Mouse (Mus musculus): Measurements from ENCODE around the gene Otop1. TPM values are rescaled to one million over a fixed set of nuclear protein-coding genes. Genes with fewer than 3 reads are reported as not detected.

Otop1 gene
- total RNA-seq, 1 experiment, result 1.5 TPM

- H3K9ac ChIP-seq (ENCODE audit: insufficient read depth, low read depth, low read length, poor library complexity, severe bottlenecking), result no peak overlapping the region
- DNase-seq (ENCODE audit: low read depth, low spot score), result no peak
- H3K9me3 ChIP-seq (ENCODE audit: control insufficient read depth, insufficient read depth, low read depth, low read length), result no peaks in the 10 kb centered on the region
- TF ChIP-seq MAFK (IDR thresholded peaks at IDR 0.05; ENCODE audit: insufficient read depth, low read depth, low read length) (no peak), HCFC1 (IDR thresholded peaks at IDR 0.05; ENCODE audit: borderline replicate concordance, insufficient read depth, low read length) (no peak), ZC3H11A (IDR thresholded peaks at IDR 0.05; ENCODE audit: borderline replicate concordance, low read depth, low read length) (no peak), ZNF384 (IDR thresholded peaks at IDR 0.05; ENCODE audit: low read depth, low read length) (no peak), CHD2 (IDR thresholded peaks at IDR 0.05; ENCODE audit: low read depth, low read length) (no peak)
- 0 out of 2 replicates have a peak, but pooled peaks cover 2% of the 10 kb centered on the region for H3K36me3 ChIP-seq (ENCODE audit: control insufficient read depth, insufficient read depth, low read length, poor library complexity, severe bottlenecking)
- no peak overlapping the region for H3K27ac ChIP-seq (ENCODE audit: insufficient read depth, low read depth, low read length, poor library complexity, severe bottlenecking)
- in situ Hi-C loops (cut with MboI; ENCODE audit: low sequenced_read_pairs in 2 of 2, unreplicated experiment in 2 of 2), result loop anchor here in 1 of 2 experiments (10.0 kb wide), 1 partner anchor 456 kb away; no protein-coding TSS in a partner anchor
- H3K4me1 ChIP-seq (ENCODE audit: control insufficient read depth in 2 of 2, insufficient read depth in 2 of 2, low read length in 2 of 2, poor library complexity in 1 of 2), result peaks cover 0 to 5% of the 10 kb centered on the region in 2 experiments; a peak in 2 of 4 replicates
- no peak overlapping the region for H3K4me3 ChIP-seq (ENCODE audit: insufficient read depth in 1 of 2, low read depth in 1 of 2, low read length in 2 of 2, poor library complexity in 1 of 2, severe bottlenecking in 1 of 2)
These were observed 4.8 kb upstream of the Otop1 start for GRCm38 (mm10) chr5:38270942-38271341.

GRCm38 (mm10) chr5:38273831-38274230 lies 1.9 kb upstream of the Otop1 start:
- H3K4me1 ChIP-seq (ENCODE audit: control insufficient read depth in 2 of 2, insufficient read depth in 2 of 2, low read length in 2 of 2, poor library complexity in 1 of 2), result peaks cover 0 to 17% of the 10 kb centered on the region in 2 experiments; a peak in 3 of 4 replicates
- H3K9ac ChIP-seq (ENCODE audit: insufficient read depth, low read depth, low read length, poor library complexity, severe bottlenecking), result no peak overlapping the region
- DNase-seq (ENCODE audit: low read depth, low spot score), result no peak
- no peak overlapping the region for H3K27ac ChIP-seq (ENCODE audit: insufficient read depth, low read depth, low read length, poor library complexity, severe bottlenecking)
- no peaks in the 10 kb centered on the region for H3K9me3 ChIP-seq (ENCODE audit: control insufficient read depth, insufficient read depth, low read depth, low read length)
- in situ Hi-C loops (cut with MboI; ENCODE audit: low sequenced_read_pairs in 2 of 2, unreplicated experiment in 2 of 2), result loop anchor here in 1 of 2 experiments (10.0 kb wide), 1 partner anchor 459 kb away; no protein-coding TSS in a partner anchor
- TF ChIP-seq CHD2 (IDR thresholded peaks at IDR 0.05; ENCODE audit: low read depth, low read length) (no peak), ZNF384 (IDR thresholded peaks at IDR 0.05; ENCODE audit: low read depth, low read length) (no peak), ZC3H11A (IDR thresholded peaks at IDR 0.05; ENCODE audit: borderline replicate concordance, low read depth, low read length) (no peak), HCFC1 (IDR thresholded peaks at IDR 0.05; ENCODE audit: borderline replicate concordance, insufficient read depth, low read length) (no peak), MAFK (IDR thresholded peaks at IDR 0.05; ENCODE audit: insufficient read depth, low read depth, low read length) (no peak)
- H3K4me3 ChIP-seq (ENCODE audit: insufficient read depth in 1 of 2, low read depth in 1 of 2, low read length in 2 of 2, poor library complexity in 1 of 2, severe bottlenecking in 1 of 2), result no peak overlapping the region
- H3K36me3 ChIP-seq (ENCODE audit: control insufficient read depth, insufficient read depth, low read length, poor library complexity, severe bottlenecking), result no peaks in the 10 kb centered on the region

- Histone ChIP-seq H3K36me3 (ENCODE audit: control insufficient read depth, insufficient read depth, low read length, poor library complexity, severe bottlenecking) (no peaks in the 10 kb centered on the region), H3K4me1 (ENCODE audit: control insufficient read depth in 2 of 2, insufficient read depth in 2 of 2, low read length in 2 of 2, poor library complexity in 1 of 2) (peaks cover 0 to 17% of the 10 kb centered on the region in 2 experiments; a peak in 3 of 4 replicates), H3K4me3 (ENCODE audit: insufficient read depth in 1 of 2, low read depth in 1 of 2, low read length in 2 of 2, poor library complexity in 1 of 2, severe bottlenecking in 1 of 2) (peak overlapping the region in 1 of 2 experiments; percentile 6; a peak in 1 of 4 replicates), H3K27ac (ENCODE audit: insufficient read depth, low read depth, low read length, poor library complexity, severe bottlenecking) (no peak overlapping the region), H3K9me3 (ENCODE audit: control insufficient read depth, insufficient read depth, low read depth, low read length) (no peaks in the 10 kb centered on the region), H3K9ac (ENCODE audit: insufficient read depth, low read depth, low read length, poor library complexity, severe bottlenecking) (no peak overlapping the region)
- TF ChIP-seq HCFC1 (IDR thresholded peaks at IDR 0.05; ENCODE audit: borderline replicate concordance, insufficient read depth, low read length), result no peak
- no peak for TF ChIP-seq MAFK (IDR thresholded peaks at IDR 0.05; ENCODE audit: insufficient read depth, low read depth, low read length)
- in situ Hi-C loops (cut with MboI; ENCODE audit: low sequenced_read_pairs in 2 of 2, unreplicated experiment in 2 of 2), result loop anchor here in 1 of 2 experiments (10.0 kb wide), 1 partner anchor 462 kb away; no protein-coding TSS in a partner anchor
- DNase-seq (ENCODE audit: low read depth, low spot score), result no peak
These were observed 679 bp downstream of the Otop1 start for GRCm38 (mm10) chr5:38276451-38276850.

GRCm38 (mm10) chr5:38277098-38277866 lies 1.5 kb downstream of the Otop1 start:
- no peaks in the 10 kb centered on the region for H3K36me3 ChIP-seq (ENCODE audit: control insufficient read depth, insufficient read depth, low read length, poor library complexity, severe bottlenecking)
- no peak overlapping the region for H3K27ac ChIP-seq (ENCODE audit: insufficient read depth, low read depth, low read length, poor library complexity, severe bottlenecking)
- H3K4me3 ChIP-seq (ENCODE audit: insufficient read depth in 1 of 2, low read depth in 1 of 2, low read length in 2 of 2, poor library complexity in 1 of 2, severe bottlenecking in 1 of 2), result peak overlapping the region; percentile 53 to 54; a peak in 3 of 4 replicates
- peak overlapping the region; percentile 4; the same call in 1 of the 2 replicates for H3K9ac ChIP-seq (ENCODE audit: insufficient read depth, low read depth, low read length, poor library complexity, severe bottlenecking)
- DNase-seq (ENCODE audit: low read depth, low spot score), result no peak
- no peak for TF ChIP-seq ZNF384 (IDR thresholded peaks at IDR 0.05; ENCODE audit: low read depth, low read length)
- no peak for TF ChIP-seq MAFK (IDR thresholded peaks at IDR 0.05; ENCODE audit: insufficient read depth, low read depth, low read length)
- TF ChIP-seq CHD2 (IDR thresholded peaks at IDR 0.05; ENCODE audit: low read depth, low read length), result no peak
- H3K4me1 ChIP-seq (ENCODE audit: control insufficient read depth in 2 of 2, insufficient read depth in 2 of 2, low read length in 2 of 2, poor library complexity in 1 of 2), result peaks cover 0 to 17% of the 10 kb centered on the region in 2 experiments; a peak in 3 of 4 replicates
- in situ Hi-C loops (cut with MboI; ENCODE audit: low sequenced_read_pairs in 2 of 2, unreplicated experiment in 2 of 2), result loop anchor here in 1 of 2 experiments (10.0 kb wide), 1 partner anchor 462 kb away; no protein-coding TSS in a partner anchor
- no peaks in the 10 kb centered on the region for H3K9me3 ChIP-seq (ENCODE audit: control insufficient read depth, insufficient read depth, low read depth, low read length)
